Mouse (Mus musculus) urinary bladder, postnatal 10 days (tissue): ENCODE data around the gene Gstp1.
A peak's percentile ranks its signal among the peaks of the same experiment; 100 is the strongest.
"Not testable (repeated sequence)": the region's sequence is repeated elsewhere in the genome, so short reads cannot be mapped to it uniquely, and the experiment has no call there.

ENCODE experiments used
- DNase-seq: peaks from one replicate; pipeline ENCODE4 v3.0.0; 2022; ENCODE audit warnings: low spot score

Gene Gstp1

DNA sequence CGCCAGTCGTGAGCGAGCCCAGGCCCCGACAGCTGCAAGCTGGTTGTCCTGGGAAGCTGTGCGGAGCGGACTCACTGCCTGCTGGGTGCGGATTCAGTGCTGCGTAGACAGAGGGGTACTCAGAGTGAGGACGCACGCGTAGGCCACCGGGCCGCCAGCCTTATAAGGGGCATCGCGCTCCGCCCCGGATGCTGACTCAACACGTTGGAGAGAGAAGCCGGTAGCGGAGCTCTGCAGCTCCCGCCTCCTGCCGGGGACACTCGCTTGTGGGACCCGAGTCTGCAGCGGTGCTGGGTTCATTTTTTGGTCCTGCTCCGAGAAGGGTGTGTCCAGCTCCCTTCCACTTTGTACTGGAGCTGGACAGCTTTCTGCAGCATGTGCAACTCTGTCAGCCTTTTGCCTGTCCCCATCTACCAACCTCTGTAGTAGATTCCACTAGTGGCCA is at the start of gene Gstp1:
TSS of gene Gstp1 (minus strand) at position 198 of the 445 bp plus-strand sequence.
- DNase-seq, result peak; percentile 47

- DNase-seq, result no peak
Measured at GRCm38 (mm10) chr19:4087090-4087489, 49.3 kb upstream of the Gstp1 start.

GRCm38 (mm10) chr19:4086156-4086555 is 48.4 kb upstream of the Gstp1 start:
- no peak for DNase-seq

DNA sequence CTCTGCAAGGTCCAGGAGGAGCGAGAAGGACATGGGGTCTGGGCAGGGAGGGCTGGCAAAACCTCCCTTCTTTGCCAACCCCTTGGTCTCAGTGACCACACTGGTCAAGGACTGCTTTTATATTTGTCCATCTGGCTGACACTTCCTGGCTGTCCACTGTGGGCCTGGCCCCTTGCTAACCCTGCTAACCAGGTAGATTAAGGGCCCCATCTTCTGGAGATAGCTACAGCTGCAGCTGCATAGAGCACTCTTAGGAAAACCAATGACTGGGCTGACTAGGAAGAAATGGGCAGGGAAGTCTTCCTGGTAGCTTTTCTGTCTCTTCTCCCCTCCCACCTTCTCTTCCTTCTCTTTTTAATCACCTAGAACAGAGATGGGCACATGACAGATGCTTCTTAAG is 47.2 kb upstream of the Gstp1 start:
- DNase-seq, result no peak

GRCm38 (mm10) chr19:4083826-4084225 is 46.0 kb upstream of the Gstp1 start:
- DNase-seq, result no peak

DNA sequence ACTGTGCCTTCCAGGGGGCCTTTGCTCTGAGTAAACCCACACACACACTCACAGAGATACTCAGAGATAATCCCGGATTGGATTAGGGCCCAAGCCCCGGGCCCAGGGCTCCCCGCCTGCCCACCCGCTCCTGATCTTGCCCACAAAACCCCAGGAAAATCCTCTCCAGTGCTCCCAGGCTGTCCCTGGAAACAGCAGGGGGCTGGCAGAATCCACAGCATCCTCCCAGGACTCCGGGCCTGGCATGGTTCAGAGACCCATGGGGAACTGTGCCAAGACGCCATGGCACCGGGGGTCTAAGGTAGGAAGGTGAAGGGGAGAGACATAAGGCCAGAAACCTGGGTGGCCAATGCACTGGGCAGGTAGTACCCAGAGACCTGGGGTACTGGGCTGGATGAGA is 45.5 kb upstream of the Gstp1 start:
- DNase-seq, result no peak

- no peak for DNase-seq
Measured at GRCm38 (mm10) chr19:4082219-4082965, 44.6 kb upstream of the Gstp1 start.

- no peak for DNase-seq
Measured at GRCm38 (mm10) chr19:4081394-4081793, 43.6 kb upstream of the Gstp1 start, which contains the start of gene Cabp2. Cabp2 (plus strand) TSS chr19:4081578.

GRCm38 (mm10) chr19:4080511-4081009 is 42.8 kb upstream of the Gstp1 start:
- DNase-seq, result no peak

- no peak for DNase-seq
Measured at GRCm38 (mm10) chr19:4079594-4079993, 41.8 kb upstream of the Gstp1 start.

GRCm38 (mm10) chr19:4075531-4075930 is 37.7 kb upstream of the Gstp1 start:
- DNase-seq, result no peak

GRCm38 (mm10) chr19:4072706-4073424 is 35.1 kb upstream of the Gstp1 start:
- DNase-seq, result no peak

- no peak for DNase-seq
Measured at GRCm38 (mm10) chr19:4071406-4071805, 33.6 kb upstream of the Gstp1 start.

DNA sequence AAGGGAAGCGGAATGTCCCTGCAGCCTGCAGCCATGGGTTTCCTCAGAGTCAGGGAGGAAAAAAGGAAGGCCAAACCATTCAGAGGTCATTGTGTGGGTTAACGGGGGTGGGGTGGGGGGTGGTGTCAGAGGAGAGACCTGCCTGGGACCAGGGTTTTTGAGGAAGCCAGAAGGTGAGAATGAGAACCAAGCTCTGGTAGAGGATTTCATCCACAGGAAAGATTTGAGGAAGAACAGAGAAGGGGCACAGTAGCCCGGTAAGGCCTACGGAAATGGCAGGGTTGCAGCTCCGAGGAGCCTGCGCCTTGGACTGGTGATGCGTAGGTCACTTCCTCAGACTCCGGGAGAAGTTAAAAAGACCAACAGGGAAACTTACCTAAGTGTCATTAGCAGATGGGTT is 33.0 kb upstream of the Gstp1 start:
- DNase-seq, result no peak

GRCm38 (mm10) chr19:4070311-4070710 is 32.5 kb upstream of the Gstp1 start:
- no peak for DNase-seq

DNA sequence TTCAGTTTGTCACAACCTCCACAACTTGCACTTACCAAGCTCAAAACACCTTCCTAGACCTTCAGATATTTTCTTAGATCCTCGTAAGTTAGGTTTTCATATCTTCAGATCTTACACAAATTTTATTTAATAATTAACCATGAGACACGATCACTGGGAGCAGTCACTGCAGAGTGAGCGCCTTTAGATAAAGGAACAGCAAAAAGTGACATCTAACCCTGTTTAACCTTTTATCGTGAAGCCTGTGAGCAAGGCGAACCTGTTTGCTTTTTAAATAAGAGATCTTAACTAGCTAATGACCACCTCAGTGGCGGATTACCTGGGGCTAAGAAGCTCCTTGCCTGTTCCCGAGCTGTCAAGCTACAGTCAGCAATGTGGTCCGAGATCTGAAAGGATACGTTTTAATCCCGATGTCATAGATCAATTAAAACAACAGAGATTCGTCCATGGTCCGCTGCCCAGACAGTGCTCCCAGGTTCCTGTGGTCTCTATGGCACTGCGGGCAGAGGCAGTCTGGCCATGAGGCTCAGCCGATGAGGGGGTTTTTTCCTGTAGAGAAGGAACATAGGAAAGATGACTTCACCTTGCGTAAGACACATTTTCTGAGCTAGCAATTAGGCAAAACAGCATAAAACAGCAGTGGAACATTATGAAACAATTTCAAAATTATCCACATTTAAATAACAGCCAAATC is 31.1 kb upstream of the Gstp1 start:
- no peak for DNase-seq

DNA sequence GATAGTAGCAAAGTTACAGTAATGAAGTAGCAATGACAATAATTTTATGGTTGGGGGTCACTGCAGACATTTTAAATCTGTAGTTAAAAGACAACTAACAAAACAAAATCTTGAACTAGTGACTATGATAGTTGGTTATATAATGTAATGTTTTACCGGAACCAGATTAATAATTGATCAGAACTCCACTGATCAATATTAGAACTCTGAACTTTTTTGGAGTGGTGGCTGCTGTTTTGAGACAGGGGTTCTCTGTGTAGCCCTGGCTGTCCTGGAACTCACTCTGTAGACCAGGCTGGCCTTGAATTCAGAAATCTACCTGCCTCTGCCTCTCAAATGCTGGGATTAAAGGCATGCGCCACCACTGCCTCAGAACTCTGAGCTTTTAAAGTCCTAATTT is 30.5 kb upstream of the Gstp1 start:
- DNase-seq, result not testable (repeated sequence)

- no peak for DNase-seq
Measured at GRCm38 (mm10) chr19:4066877-4067276, 29.1 kb upstream of the Gstp1 start.

- DNase-seq, result no peak
Measured at GRCm38 (mm10) chr19:4066280-4066679, 28.5 kb upstream of the Gstp1 start.

DNA sequence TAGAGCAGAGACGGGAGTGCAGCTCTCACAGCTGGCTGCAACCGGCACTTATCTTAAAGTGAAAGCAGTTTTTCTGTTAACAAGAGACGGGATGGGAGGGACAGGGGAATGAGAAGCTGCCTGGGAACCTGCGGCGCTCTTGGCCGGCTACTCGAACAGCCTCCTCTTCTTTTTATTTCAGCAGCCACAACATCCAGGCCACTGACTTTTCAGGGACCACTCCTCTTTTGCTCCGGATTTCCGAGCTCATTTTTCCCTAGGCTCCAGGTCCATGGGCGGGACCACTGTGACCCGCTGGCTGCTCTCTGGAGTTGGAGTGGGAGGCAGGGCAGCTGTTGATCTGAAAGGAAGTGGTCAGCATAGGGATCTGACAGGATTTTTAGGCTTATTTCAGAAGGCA is 26.7 kb upstream of the Gstp1 start:
- not testable (repeated sequence) for DNase-seq

DNA sequence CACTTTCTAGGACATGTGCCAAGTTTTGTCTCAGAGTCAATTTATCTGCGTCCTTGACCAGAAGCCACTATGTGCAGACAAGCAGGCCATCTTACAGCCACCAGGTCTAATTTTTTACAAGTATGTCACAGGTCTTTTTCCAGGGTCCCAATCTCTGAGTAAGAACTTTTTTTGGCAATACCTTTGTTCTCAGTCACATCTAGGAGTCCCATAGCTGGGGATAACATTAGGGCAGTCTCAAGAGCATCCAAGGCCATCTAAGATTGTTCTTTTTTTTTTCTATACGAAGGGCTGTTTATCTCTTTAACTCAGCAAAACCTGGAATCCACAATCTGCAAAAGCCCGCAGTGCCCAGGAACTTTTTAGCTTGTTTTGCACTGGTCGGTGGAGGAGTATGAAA is 25.6 kb upstream of the Gstp1 start:
- DNase-seq, result not testable (repeated sequence)

GRCm38 (mm10) chr19:4060899-4061465 is 23.2 kb upstream of the Gstp1 start:
- no peak for DNase-seq
